Mouse (Mus musculus) forebrain, embryonic 14.5 days (tissue): Measurements from ENCODE around the gene Myh10. TPM values are rescaled to one million over a fixed set of nuclear protein-coding genes. Genes with fewer than 3 reads are reported as not detected.

Experiments
- ATAC-seq: fragments of 200-750 bp; cut with Nextera tagmentation; 2 replicates; pipeline ENCODE4 v1.8.0; 2017; ENCODE audit warnings: mild to moderate bottlenecking, moderate library complexity
- DNase-seq: peaks from one replicate; pipeline ENCODE4 v3.0.0-alpha.2; 2015; ENCODE audit warnings: low spot score
- H3K27ac ChIP-seq: fragments of 300-500 bp; sonication (generic); 2 replicates; pipeline ENCODE4 v1.5.1; 2014; ENCODE audit warnings: low read depth, mild to moderate bottlenecking, control low read depth, low read length, moderate library complexity
- H3K27me3 ChIP-seq: fragments of 300-500 bp; sonication (generic); replicated peaks from 2 replicates; pipeline ENCODE4 v1.6.1; 2014; ENCODE audit warnings: low read length, control low read depth, mixed read lengths; ENCODE audit not compliant: control insufficient read depth, insufficient read depth
- H3K36me3 ChIP-seq: fragments of 300-500 bp; sonication (generic); 2 replicates; pipeline ENCODE4 v1.6.1; 2014; ENCODE audit warnings: low read length, control low read depth; ENCODE audit not compliant: control insufficient read depth, insufficient read depth
- H3K4me1 ChIP-seq: fragments of 300-500 bp; sonication (generic); 2 replicates; pipeline ENCODE4 v1.6.1; 2014; ENCODE audit warnings: antibody characterized with exemption, low read length, control low read depth; ENCODE audit not compliant: control insufficient read depth, insufficient read depth
- H3K4me2 ChIP-seq: fragments of 300-500 bp; sonication (generic); 2 replicates; pipeline ENCODE4 v1.6.1; 2014; ENCODE audit warnings: mild to moderate bottlenecking, control low read depth, low read length
- H3K4me3 ChIP-seq: fragments of 300-500 bp; sonication (generic); 2 replicates; pipeline ENCODE4 v1.5.1; 2014; ENCODE audit warnings: low read depth, low read length, control low read depth
- H3K9ac ChIP-seq: fragments of 300-500 bp; sonication (generic); 2 replicates; pipeline ENCODE4 v1.6.1; 2014; ENCODE audit warnings: mild to moderate bottlenecking, low read length, control low read depth, moderate library complexity
- H3K9me3 ChIP-seq: fragments of 300-500 bp; sonication (generic); replicated peaks from 2 replicates; pipeline ENCODE4 v1.6.1; 2016; ENCODE audit warnings: low read length, control low read depth, mixed read lengths; ENCODE audit not compliant: control insufficient read depth
- WGBS: fragments of 180-500 bp; shearing (Covaris S2); extraction: QIAGEN DNeasy Blood & Tissue Kit; methylation state at CpG from one replicate; pipeline ENCODE4 v1.1.7; 2014; 5-methylcytosine and 5-hydroxymethylcytosine counted together
- polyA plus RNA-seq: library from polyadenylated mRNA; unstranded; fragments of >200 nt; fragmentation: Nextera tagmentation; extraction: Ambion mirVana; gene quantifications from 2 replicates; pipeline ENCODE4 v1.2.1, GENCODE M21; 2014

The Myh10 gene
- polyA plus RNA-seq, 1 experiment from 2014 or later = 88.8 TPM

GRCm38 (mm10) chr11:68864544-68865189 lies 173.3 kb downstream of the Myh10 start:
- WGBS = 67% methylated on average over 9 of the region's 9 CpGs
- H3K9me3 ChIP-seq = no peaks in the 10 kb centered on the region
- peak; percentile 6 for DNase-seq
- no peak for ATAC-seq
- H3K4me1 ChIP-seq = no peaks in the 10 kb centered on the region
- no peak overlapping the region for H3K9ac ChIP-seq
- no peak overlapping the region for H3K4me2 ChIP-seq
- H3K4me3 ChIP-seq = no peak overlapping the region
- no peaks in the 10 kb centered on the region for H3K27me3 ChIP-seq
- no peaks in the 10 kb centered on the region for H3K36me3 ChIP-seq
- H3K27ac ChIP-seq = no peak overlapping the region

Other genes starting within 250 kb of the Myh10 start
- gene Pik3r6, start 188.5 kb upstream of the Myh10 start, polyA plus RNA-seq = 1.3 and 1.4 TPM in 2 replicates
- gene Mfsd6l, start 135.4 kb upstream of the Myh10 start, polyA plus RNA-seq = not detected in 2 replicates
- 0.31 and 0.39 TPM in 2 replicates for gene Ccdc42, start 104.5 kb upstream of the Myh10 start, polyA plus RNA-seq
- 70.0 and 80.2 TPM in 2 replicates for gene Ndel1, start 180.3 kb downstream of the Myh10 start, polyA plus RNA-seq
- not detected in 2 replicates for gene Rnf222, start 197.0 kb downstream of the Myh10 start, polyA plus RNA-seq
- 673 and 871 TPM in 2 replicates for gene Rpl26, start 210.0 kb downstream of the Myh10 start, polyA plus RNA-seq
- gene Odf4, start 235.5 kb downstream of the Myh10 start, polyA plus RNA-seq = 0.23 TPM in 1 of 2 replicates, not detected in the other